Mouse (Mus musculus) brain, embryonic 18.5 days (tissue): ENCODE results near the gene Tnrc6b.
A peak's percentile ranks its signal among the peaks of the same experiment; 100 is the strongest.
"Not testable (repeated sequence)": the region's sequence is repeated elsewhere in the genome, so short reads cannot be mapped to it uniquely, and the experiment has no call there.

Experiments
- DNase-seq: peaks from one replicate; pipeline ENCODE4 v3.0.0-alpha.2; 2012; ENCODE audit warnings: low read depth, low spot score

The Tnrc6b gene

DNA sequence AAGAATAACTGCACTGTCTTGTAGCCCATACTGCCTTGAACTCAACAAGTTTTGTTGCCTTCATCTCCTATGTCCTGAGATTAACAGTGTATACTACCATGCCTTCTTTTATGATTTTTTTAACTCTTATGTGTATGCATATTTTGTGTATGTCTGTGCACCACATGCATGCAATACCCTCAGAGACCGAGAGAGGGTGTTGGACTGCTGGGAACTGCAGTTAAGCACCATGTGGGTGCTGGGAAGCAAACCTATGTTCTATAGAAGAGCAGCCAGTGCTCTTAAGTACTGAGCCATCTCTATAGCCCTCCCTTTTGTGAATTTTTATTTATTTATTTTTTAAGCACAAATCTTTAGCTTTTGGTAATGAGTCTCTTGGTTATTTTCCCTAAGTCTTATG, 202.7 kb downstream of the Tnrc6b start:
- DNase-seq: no peak

DNA sequence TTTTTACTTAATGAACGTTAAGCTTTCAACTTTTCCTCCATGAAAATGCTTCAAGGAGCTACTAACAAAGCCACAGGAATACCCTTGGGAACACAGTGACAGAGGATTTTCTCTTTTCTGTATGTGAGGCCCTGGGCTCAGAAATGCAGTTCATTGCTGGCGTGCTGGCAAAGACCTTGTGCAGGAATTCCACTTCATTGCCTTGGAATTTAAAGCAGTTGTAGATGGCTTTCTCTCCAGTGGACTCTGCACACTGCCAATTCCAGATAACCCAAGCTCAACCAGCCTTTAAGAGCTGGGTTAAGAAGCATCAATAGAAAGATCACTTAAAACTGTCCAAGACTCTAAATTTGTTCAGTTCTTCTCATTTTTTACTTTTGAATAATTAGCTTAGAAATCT, 204.7 kb downstream of the Tnrc6b start:
- DNase-seq: no peak

- no peak for DNase-seq
These were observed 205.5 kb downstream of the Tnrc6b start for GRCm38 (mm10) chr15:80916621-80917020.

DNA sequence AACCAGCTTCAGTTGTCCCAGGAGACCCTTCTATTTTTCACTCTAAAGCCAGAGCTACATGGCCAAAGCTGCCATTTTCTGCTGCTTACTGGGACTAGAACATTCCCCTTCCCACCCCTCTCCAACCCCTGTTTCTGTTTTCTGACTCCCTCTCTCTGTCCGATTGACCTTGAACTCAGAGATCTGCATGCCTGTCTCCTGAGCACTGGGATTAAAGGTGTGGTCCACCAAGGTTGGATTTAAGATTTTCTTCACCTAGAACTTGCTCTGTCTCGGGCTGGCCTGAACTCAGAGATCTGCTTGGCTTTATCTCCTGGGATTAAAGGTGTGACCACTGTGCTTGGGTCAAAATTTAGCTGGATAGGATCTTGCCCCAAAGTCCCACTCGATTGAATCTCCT, 209.2 kb downstream of the Tnrc6b start:
- DNase-seq: no peak

DNA sequence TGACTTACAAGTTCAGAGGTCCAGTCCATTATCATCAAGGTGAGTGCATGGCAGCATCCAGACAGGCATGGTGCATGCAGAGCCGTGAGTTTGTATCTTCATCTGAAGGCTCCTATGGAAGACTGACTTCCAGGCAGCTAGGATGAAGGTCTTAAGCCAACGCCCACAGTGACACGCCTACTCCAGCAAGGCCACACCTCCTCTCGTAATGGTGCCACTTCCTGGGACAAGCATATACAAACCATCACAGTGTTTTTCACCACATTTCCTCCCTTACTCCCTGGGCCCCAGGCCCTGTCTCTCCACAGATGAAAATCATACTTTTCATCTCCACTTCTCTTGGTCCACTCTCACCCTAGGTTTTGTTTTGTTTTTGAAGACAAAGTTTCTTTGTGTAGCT, 210.7 kb downstream of the Tnrc6b start:
- no peak for DNase-seq

GRCm38 (mm10) chr15:80924211-80924610, 213.1 kb downstream of the Tnrc6b start:
- no peak for DNase-seq

DNA sequence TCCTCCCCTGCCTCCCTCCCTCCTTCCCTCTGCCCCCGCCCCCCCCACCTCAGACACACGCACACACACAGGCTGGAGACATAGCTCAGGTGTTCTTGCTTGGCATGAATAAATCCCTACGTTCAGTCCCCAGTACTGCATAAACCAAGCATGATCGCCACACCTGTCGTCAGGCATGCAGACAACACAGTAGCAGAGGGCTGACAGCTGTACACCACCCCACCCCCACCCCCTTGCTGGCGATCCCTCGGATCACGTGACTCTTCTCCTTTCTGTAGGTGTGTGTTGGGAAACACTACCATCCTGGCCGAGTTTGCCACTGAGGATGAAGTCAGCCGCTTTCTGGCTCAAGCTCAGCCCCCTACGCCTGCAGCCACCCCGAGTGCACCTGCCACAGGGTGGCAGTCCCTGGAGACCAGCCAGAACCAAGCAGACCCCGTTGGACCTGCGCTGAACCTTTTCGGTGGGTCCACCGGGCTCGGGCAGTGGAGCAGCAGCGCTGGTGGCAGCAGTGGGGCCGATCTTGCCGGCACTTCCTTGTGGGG, 217.8 kb downstream of the Tnrc6b start:
- DNase-seq: no peak

DNA sequence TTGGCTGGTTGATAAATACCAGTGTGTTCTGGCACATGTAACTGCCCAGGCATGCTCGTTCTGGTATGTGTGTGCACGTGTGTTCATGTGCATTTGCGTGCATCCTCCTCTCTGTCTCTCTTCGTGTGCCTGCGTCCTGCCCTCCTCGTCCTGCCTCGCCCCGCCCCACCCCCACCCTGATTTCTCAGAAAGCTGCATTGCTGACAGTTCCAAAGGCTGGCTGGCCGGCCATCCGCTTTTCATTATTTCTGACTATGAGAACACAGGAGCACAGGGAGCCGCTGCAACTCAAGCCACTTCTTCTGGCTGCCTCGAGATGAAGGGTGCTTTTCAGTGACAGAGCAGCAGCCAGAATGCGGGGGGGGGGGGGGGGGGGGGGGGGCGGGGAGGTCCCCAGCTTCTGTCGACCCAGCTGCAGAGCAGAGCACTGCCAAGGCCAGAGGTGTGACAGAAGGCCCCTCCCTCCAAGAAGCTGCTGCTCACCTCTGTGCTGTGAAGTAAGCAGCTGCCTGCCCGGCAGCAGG, 219.0 kb downstream of the Tnrc6b start:
- DNase-seq: no peak

DNA sequence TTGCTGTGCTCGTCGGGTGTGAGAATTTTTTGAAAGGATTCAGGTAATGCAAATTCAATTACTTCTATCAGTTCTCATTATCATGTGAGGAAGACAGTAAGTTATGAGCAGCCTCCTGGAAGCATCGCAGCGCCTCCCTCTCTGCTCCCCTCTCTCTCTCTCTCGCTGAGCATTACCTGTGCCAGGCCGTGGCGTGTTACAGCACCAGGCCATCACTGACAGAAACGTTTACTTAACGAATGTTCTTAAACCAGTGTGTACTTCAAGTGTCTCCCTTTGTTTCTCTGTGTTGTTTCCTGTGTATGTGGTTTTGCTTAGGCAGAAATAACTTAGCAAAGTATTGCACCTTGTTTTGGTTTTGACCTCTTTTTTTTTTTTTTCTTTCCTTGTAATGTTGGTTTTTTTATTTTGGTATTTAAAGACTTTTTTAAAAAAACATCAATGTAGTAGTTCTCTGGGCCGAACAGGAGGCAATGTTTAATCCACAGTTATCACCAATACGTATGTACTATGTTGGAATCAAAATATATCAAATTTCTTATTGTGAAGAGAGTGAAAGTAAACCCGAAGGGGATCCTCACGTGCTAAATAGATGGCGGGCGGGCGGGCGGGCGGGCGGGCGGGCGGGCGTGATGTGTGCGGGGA, 219.7 kb downstream of the Tnrc6b start:
- DNase-seq: not testable (repeated sequence)

DNA sequence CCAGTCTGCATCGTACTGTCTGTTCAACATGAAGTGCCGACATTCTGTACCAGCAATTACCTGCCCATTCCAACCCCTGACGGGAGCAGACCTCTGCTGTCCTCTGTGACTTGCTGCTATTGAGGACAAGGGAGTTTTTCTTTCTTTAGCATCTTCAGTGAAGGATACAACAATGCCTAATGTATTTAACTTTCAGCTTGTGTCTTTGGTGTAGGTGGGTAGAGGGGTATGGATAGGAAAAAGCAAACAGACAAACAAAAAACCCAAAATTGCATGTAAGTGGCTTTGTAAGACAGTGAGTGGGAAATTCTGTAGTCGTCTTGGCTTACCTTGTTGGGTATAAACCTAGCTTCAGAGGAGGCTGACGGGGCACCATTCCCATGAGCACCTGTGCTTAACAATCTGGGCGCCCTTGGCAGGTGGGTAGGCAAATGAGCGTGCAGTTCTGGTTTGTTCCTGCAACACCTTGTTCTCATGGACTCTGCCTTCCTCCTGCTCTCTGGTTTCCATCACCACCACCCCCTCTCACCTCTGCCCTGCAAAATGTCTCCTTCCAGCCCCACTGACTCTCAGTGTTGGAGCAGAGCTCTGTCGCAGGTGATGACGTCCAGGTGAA, 220.3 kb downstream of the Tnrc6b start:
- no peak for DNase-seq

DNA sequence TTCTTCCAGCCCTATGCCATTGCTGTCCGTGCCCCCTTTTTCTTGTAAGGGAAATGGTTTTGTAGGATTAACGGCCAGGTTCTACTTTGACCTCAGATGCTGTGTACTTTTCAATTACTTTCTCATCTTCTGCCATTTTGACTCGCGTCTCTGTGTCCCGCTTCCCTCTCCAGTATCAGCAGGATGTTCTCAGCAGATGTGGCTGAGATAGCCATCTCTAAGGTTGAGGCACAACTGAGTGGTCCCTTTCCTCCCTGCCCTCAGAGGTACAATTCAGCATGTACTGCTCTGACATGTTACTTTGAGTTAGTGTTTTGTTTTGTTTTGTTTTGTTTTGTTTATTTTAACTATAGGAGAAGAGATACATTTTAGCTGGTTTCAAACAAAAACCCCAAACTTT, 223.7 kb downstream of the Tnrc6b start:
- no peak for DNase-seq

- no peak for DNase-seq
These were observed 225.6 kb downstream of the Tnrc6b start for GRCm38 (mm10) chr15:80936686-80937085.

DNA sequence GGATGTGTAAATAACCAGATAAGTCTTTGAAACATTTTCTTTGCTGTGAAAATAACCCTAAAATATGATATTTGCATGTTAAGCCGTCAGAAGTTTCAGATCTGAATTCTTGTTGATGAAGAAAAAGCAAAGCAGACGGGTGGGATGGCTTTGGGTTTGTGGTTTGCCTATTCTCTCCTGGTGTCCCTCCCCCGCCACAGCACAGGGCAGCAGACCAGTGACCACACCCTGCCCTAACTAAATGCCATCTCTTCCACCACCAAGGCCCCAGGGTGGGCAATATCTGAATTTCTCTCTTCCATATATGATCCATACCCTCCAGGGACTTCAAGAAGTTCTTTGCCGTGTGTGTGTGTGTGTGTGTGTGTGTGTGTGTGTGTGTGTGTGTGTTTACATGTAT, 227.5 kb downstream of the Tnrc6b start:
- no peak for DNase-seq

DNA sequence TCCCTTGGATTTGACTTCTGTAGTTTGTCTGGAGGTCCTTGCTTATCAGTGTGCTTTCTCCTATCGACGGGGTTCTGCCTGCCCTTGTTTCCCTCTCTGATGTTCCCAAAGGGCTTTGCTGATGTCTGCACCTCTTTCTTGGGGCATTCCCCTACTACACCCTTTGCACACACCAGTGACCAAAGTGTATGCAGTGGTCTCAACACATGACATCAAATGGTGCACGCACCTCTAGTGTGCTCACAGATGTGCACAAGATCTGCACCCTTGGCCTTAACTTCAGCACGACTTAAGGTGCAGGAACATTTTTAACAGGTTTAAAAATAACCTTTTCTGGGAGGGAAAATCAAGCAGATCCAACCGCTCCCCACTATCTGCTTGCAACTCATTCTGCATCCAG, 228.3 kb downstream of the Tnrc6b start:
- DNase-seq: no peak

DNA sequence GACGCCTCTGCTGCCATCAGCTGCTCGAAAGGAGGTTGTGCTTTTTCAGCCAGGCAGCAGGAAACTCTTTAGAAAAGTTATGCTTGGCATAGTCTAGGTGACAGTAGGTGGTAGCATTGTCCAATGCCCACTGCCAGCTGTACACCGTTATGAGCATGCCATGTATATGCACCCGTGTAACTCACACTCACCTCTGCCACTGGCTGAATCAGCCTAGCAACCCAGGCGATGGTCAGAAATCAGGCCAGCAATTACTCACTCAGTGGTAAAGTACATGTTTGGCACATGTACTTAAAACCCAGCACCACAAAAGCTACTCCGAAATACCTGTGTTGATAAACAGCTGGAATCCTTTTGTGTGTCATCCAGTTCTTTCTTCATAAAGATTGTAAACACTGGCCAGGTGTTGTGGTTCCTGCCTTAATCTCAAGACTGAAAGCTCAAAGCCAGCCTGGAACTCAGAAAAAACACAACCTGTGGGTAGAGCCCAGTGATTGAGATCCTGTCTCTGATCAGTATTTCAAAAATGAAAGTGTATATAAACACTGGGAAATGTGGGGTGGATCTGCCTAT, 230.4 kb downstream of the Tnrc6b start:
- DNase-seq: no peak

GRCm38 (mm10) chr15:80945851-80946250, 234.7 kb downstream of the Tnrc6b start:
- DNase-seq: no peak

GRCm38 (mm10) chr15:80948145-80949135, 237.3 kb downstream of the Tnrc6b start, which contains the start of gene Adsl:
Adsl (plus strand) TSS chr15:80948490.
- peak; percentile 67 for DNase-seq

- DNase-seq: no peak
These were observed 238.3 kb downstream of the Tnrc6b start for GRCm38 (mm10) chr15:80949431-80949830.

DNA sequence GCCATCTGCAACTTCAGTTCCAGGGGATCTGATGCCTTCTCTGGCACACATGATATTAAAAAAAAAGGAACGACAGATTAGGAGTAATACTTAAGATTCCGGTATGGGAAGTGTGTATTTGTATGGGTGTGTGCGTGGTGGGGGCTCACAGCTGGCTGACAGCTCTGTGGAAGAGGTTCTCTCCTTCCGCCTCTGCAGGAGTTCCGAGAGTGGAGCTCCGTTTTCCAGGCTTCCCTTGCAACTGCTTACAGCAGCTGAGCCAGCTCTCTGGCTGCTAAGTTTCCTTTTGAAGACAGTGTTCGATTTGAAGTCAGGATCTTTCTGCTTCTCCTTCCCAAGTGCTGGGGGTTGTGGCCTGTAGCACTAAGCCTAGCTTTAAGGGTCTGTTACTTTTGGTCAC, 238.9 kb downstream of the Tnrc6b start:
- DNase-seq: no peak

DNA sequence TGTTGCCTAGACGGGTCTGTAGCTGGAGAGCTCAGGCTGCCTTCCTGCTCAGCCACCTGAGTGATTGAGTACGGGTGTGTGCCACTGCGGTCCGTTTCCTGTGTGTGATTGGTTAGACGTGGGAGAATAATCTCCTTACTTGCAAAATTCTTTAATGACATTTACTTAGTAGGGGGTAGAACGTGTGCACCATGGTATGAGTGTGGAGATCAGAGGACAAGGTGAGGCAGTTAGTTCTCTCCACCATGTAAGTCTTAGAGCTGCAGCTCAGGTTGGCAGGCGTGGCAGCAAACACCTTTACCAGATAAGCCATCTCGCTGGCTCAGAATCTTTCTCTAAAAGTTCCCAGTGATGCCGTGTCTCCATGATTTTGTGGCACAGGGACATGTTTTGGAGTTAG, 242.9 kb downstream of the Tnrc6b start:
- no peak for DNase-seq

DNA sequence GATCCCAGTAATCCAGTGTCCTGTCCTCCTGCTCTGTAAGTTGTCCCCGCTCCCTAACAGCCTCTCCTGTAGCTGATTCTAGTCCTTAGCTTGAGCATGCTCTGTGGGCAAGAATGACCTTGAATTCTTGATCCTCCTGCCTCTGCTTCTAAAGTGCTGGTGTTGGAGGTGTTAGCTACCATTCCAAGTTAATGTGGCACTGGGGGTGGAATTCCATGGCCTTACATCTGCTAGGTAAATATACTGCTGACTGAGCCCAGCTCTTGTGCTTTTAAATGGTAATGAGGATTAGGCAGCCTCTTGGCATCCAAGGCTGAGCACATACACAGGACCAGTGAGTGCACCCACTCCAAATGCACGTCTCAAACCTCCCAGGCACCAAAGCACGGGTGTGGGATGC, 243.7 kb downstream of the Tnrc6b start:
- DNase-seq: no peak
